Mouse (Mus musculus) cortical plate, adult 2 months (tissue): ENCODE results near the gene Klhdc7a.

Experiments
- CTCF ChIP-seq: fragments of 200-500 bp; IDR thresholded peaks from 2 replicates; pipeline ENCODE4 v1.5.1; 2011; ENCODE audit warnings: mild to moderate bottlenecking, control low read depth, low read length; ENCODE audit not compliant: insufficient read depth; ENCODE audit errors: extremely low read depth
- POLR2A ChIP-seq: fragments of 200-500 bp; IDR thresholded peaks from 2 replicates; pipeline ENCODE4 v1.6.1; 2011; ENCODE audit warnings: mild to moderate bottlenecking, low read length, control low read depth; ENCODE audit not compliant: insufficient read depth; ENCODE audit errors: extremely low read depth

DNA sequence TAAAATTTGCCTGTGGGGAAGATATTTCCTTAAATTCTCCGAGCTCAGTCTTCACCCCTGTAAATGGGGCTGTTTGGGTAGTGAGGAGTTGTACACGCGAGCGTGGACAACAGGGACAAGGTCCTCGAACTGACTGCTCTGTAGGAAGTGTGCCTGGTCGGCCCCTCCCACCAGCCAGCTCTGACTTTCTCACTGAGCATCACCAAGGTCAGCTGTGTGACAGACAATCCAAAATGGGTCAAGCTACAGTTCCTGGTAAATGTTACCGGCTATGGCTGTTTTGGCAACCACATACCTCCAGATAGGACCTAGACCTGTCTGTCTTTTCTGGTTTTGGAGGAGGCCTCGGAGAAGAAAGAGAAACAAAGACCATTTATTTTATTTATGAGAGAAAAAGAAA lies 6.0 kb downstream of the Klhdc7a start:
- TF ChIP-seq CTCF (no peak), POLR2A (no peak)
